Mouse (Mus musculus): Measurements from ENCODE around the gene Spock1.

DNA sequence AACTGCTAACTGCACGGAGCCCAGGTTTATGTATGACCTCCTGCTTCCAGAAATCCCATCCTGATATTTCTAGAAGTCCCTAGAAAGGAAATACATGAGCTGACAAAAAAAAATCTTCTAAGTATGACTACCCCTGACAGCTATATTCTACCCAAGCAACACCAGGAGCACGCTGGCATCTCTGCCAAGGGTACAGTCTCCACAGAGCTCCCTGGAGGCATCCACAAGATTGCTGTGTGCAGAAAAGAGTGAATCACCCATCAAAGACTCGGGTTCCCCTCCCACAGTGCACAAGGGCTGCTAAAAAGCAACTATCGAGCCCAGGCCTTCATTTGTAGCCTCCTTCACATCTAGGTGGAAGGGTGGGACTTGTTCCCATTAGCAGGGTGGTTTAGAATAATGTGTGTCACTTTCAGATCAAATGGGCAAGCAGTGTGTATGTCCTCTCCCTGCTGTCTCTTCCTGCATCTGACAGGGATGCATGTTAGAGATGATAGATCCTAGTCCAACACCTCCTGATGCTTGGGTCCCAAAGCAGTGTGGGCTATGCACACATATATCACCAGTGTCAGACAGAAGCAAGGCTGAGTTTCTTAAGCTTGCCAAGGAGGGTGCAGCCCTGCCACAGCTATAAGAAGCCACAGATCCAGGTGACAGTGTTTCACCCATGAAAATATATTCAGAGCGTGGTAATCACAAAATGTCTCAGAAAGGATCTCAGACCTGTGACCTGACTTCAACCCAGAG, 70.3 kb downstream of the Spock1 start:
- TF ChIP-seq MYOD1 (IDR thresholded peaks at IDR 0.05; ENCODE audit: control insufficient read depth, insufficient read length, low read depth) (no peak), CTCF (IDR thresholded peaks at IDR 0.05; ENCODE audit: control insufficient read depth, insufficient read depth, insufficient read length) (no peak), USF1 (IDR thresholded peaks at IDR 0.05; ENCODE audit: low read depth) (no peak), MAX (IDR thresholded peaks at IDR 0.05) (no peak), CEBPB (IDR thresholded peaks at IDR 0.05; ENCODE audit: low read depth) (no peak), MYOG (IDR thresholded peaks at IDR 0.05; ENCODE audit: control insufficient read depth, extremely low read depth, insufficient read length) (no peak)
